Mouse (Mus musculus) lung, embryonic 14.5 days (tissue): ENCODE data around the gene Klrb1c. TPM values are rescaled to one million over a fixed set of nuclear protein-coding genes. Genes with fewer than 3 reads are reported as not detected.
A peak's percentile ranks its signal among the peaks of the same experiment; 100 is the strongest.

ENCODE experiments used
- ATAC-seq: fragments of 200-750 bp; cut with Nextera tagmentation; 2 replicates; pipeline ENCODE4 v1.8.0; 2017; ENCODE audit warnings: mild to moderate bottlenecking, moderate TSS enrichment, moderate library complexity; ENCODE audit not compliant: insufficient read depth
- DNase-seq: peaks from one replicate; pipeline ENCODE4 v3.0.0-alpha.2; 2015
- H3K27ac ChIP-seq: fragments of 300-500 bp; sonication (generic); 2 replicates; pipeline ENCODE4 v1.5.1; 2014; ENCODE audit warnings: low read depth, mild to moderate bottlenecking, moderate library complexity
- H3K27me3 ChIP-seq: fragments of 300-500 bp; sonication (generic); 2 replicates; pipeline ENCODE4 v1.6.1; 2014; ENCODE audit warnings: low read length, control low read depth; ENCODE audit not compliant: insufficient read depth
- H3K36me3 ChIP-seq: fragments of 300-500 bp; sonication (generic); 2 replicates; pipeline ENCODE4 v1.6.1; 2014; ENCODE audit warnings: control low read depth; ENCODE audit not compliant: insufficient read depth
- H3K4me1 ChIP-seq: fragments of 300-500 bp; sonication (generic); 2 replicates; pipeline ENCODE4 v1.6.1; 2014; ENCODE audit warnings: antibody characterized with exemption, control low read depth; ENCODE audit not compliant: insufficient read depth
- H3K4me2 ChIP-seq: fragments of 300-500 bp; sonication (generic); 2 replicates; pipeline ENCODE4 v1.6.1; 2014; ENCODE audit warnings: mild to moderate bottlenecking
- H3K4me3 ChIP-seq: fragments of 300-500 bp; sonication (generic); 2 replicates; pipeline ENCODE4 v1.5.1; 2014; ENCODE audit warnings: low read depth, low read length
- H3K9ac ChIP-seq: fragments of 300-500 bp; sonication (generic); 2 replicates; pipeline ENCODE4 v1.6.1; 2014
- H3K9me3 ChIP-seq: fragments of 300-500 bp; sonication (generic); 2 replicates; pipeline ENCODE4 v1.6.1; 2016; ENCODE audit warnings: low read depth, low read length, control low read depth
- CTCF ChIP-seq: IDR thresholded peaks from 2 replicates; pipeline ENCODE4 v1.5.1; 2016; ENCODE audit warnings: antibody characterized with exemption, low read depth
- WGBS: fragments of 180-500 bp; shearing (Covaris S2); extraction: QIAGEN DNeasy Blood & Tissue Kit; methylation state at CpG from one replicate; pipeline ENCODE4 v1.1.7; 2014; 5-methylcytosine and 5-hydroxymethylcytosine counted together
- polyA plus RNA-seq: library from polyadenylated mRNA; unstranded; fragments of >200 nt; fragmentation: Nextera tagmentation; extraction: Ambion mirVana; gene quantifications from 2 replicates; pipeline ENCODE4 v1.2.1, GENCODE M21; 2014

Gene Klrb1c
- 0.26 and 0.32 TPM in 2 replicates for polyA plus RNA-seq

DNA sequence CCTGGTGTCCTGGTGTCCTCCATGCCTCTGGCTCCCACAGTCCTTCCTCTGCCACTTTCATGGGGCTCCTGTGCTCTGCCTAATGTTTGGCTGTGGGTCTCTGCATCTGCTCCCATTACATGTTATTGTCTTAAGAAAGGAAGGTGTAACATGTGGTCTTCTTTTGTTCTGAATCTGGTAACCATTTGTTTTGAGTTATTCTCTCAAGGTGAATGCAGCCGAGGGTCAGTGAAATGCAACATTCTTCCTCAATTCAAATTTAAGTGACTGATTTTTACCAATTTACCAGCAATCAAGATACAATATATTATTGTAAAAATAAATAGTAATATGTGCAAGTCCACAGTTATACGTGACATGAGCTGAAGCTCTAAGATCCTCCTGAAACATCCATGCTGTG lies at the start of gene Klrb1c:
Gene Klrb1c (minus strand): TSS at position 101 of the 400 bp plus-strand sequence.
- Histone ChIP-seq H3K9me3 (no peaks in the 10 kb centered on the region), H3K36me3 (no peaks in the 10 kb centered on the region), H3K4me1 (no peaks in the 10 kb centered on the region), H3K27ac (no peak within 1 kb of the TSS), H3K4me3 (no peak within 1 kb of the TSS), H3K9ac (no peak within 1 kb of the TSS), H3K4me2 (no peak within 1 kb of the TSS), H3K27me3 (no peaks in the 10 kb centered on the region)
- no peak for DNase-seq
- ATAC-seq = no peak
- TF ChIP-seq CTCF = no peak
- WGBS = 90% methylated on average over 2 of the region's 2 CpGs

DNA sequence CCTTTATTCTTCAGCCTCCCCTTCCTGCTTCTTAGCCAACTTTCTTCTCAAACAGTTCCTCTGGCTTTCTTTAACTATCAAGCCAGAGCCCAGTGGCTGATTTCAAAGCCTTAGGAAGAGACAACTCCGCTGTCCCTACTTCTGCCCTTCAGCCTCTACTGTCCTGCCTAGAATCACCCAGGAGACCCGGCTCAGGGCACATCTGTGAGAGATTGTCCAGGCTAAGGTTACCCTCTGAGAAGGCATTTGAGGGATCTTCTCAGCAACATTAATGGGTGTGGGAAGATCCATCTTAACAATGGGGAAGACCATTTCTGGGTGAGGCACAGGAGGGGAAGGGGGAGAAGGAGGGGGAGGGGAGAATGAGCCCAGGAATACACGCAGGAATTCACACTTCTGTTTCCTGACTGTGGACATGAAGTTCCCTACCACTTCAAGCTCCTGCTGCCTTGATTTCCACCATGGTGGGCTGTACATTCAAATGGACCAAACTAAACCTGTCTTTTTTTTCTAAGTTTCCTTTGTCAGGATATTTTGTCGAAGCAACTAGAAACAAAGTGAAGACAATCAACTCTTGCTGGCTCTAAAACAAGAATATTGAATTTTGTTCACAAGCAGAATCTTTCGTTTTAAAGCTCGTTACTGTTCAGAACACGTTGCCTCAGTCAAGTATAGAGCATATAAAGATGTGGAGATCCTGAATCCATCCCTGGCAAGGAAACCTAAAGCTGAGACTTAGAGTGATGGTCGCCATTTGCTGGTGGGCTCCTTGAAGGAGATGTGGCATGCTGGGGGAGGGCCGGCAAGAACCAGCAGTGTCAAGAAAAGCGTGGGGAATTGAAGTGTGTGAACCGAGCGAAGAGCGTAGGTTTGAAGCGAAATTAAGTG lies 48.7 kb upstream of the Klrb1c start:
- H3K9me3 ChIP-seq = no peaks in the 10 kb centered on the region
- peak overlapping the region; percentile 68 for H3K4me3 ChIP-seq
- H3K36me3 ChIP-seq = no peaks in the 10 kb centered on the region
- H3K27ac ChIP-seq = peak overlapping the region; percentile 99
- H3K4me2 ChIP-seq = peak overlapping the region; percentile 74
- H3K4me1 ChIP-seq = no peaks in the 10 kb centered on the region
- peak overlapping the region; percentile 95 for H3K9ac ChIP-seq
- WGBS = 2% methylated on average over 14 of the region's 14 CpGs
- no peak for TF ChIP-seq CTCF
- peak; percentile 59 for DNase-seq
- ATAC-seq = peak; percentile 19; the same call in 1 of the 2 replicates
- H3K27me3 ChIP-seq = no peaks in the 10 kb centered on the region

DNA sequence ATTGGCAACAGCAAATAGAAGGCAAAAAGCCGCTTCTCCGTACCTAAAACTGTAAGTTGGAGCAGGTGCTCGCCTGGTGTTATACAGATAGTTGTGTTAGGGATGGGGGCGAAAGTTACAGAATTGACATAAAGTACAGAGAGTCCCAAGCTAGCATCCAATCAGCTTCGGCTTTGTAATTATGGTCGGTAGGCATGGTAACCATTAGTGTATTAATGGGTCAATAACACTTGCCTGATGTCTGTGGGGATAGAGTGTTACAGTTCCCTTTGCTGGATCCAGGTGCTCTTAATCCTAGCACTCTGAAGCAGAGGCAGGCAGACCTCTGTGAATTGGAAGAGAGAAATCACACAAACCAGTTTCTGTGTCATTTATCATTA lies 47.9 kb upstream of the Klrb1c start:
- H3K9ac ChIP-seq = peak overlapping the region; percentile 95; the same call in 1 of the 2 replicates
- peak overlapping the region; percentile 68; the same call in 1 of the 2 replicates for H3K4me3 ChIP-seq
- no peak for DNase-seq
- H3K9me3 ChIP-seq = no peaks in the 10 kb centered on the region
- ATAC-seq = no peak
- no peak for TF ChIP-seq CTCF
- no peaks in the 10 kb centered on the region for H3K36me3 ChIP-seq
- 82% methylated on average over 6 of the region's 6 CpGs for WGBS
- no peaks in the 10 kb centered on the region for H3K27me3 ChIP-seq
- H3K4me1 ChIP-seq = no peaks in the 10 kb centered on the region
- H3K27ac ChIP-seq = peak overlapping the region; percentile 99; the same call in 1 of the 2 replicates
- H3K4me2 ChIP-seq = peak overlapping the region; percentile 74

DNA sequence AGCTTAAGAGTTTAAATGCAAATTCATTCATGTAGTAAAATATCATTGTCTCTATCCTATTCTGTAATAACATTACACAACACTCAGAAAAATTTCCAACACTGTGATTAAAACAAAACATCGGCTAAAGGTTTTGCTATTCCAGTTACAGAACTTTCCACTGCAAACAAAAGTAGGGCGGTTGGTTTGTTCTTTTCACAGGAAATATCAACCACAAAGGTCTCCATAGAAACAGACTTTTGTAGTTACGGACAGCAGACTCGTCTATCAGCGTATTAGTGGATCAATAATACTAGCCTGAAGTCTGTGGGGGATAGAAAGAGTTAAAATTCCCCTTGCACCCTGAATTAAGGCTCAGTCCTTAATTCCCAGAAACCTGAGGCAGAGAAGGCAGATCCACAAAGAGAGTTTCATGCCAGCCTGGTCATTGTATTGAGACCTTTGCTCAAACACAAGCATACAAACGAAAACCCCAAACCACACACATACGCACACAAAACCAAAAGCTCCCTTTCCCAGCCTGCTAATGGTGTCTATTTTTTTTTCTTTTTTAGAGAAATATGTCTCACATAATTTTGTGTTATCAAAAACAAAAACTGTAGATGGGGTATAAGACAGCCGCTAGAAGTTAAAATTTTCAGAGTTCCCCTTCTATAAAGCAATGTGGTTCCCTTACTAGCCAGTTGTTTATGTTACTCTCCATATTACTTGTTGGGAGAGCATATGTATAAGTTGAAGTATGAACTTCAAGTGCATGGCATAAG lies 47.4 kb upstream of the Klrb1c start:
- H3K27ac ChIP-seq = no peak overlapping the region
- TF ChIP-seq CTCF = no peak
- H3K27me3 ChIP-seq = no peaks in the 10 kb centered on the region
- H3K36me3 ChIP-seq = no peaks in the 10 kb centered on the region
- ATAC-seq (no peak), DNase-seq (no peak)
- no peak overlapping the region for H3K4me3 ChIP-seq
- H3K9me3 ChIP-seq = no peaks in the 10 kb centered on the region
- WGBS = 77% methylated on average over 8 of the region's 8 CpGs
- no peaks in the 10 kb centered on the region for H3K4me1 ChIP-seq
- no peak overlapping the region; the same call in 1 of the 2 replicates for H3K4me2 ChIP-seq
- H3K9ac ChIP-seq = no peak overlapping the region

DNA sequence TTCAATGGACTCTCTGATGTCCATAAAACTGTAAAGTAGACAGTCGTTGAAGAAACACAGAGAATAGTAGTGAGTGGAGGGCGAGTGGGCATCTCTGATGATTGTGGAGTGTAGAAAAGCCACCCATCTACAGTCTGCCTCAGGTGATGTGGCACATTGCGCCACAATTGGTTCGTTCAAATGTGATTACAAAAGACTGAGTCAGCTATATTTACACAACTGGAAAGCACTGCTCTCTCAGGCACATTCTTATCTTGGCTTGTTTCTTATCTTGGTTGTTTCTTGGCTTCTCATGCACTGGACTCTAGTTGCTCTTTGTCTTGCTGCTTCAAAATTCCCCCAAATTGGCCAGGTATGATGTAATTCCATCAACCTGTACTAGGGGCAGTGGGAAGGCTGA lies 46.6 kb upstream of the Klrb1c start:
- H3K9ac ChIP-seq = no peak overlapping the region
- H3K36me3 ChIP-seq = no peaks in the 10 kb centered on the region
- DNase-seq = no peak
- H3K27me3 ChIP-seq = no peaks in the 10 kb centered on the region
- 65% methylated on average over 4 of the region's 4 CpGs for WGBS
- no peak for ATAC-seq
- H3K4me2 ChIP-seq = no peak overlapping the region
- no peaks in the 10 kb centered on the region for H3K4me1 ChIP-seq
- H3K9me3 ChIP-seq = no peaks in the 10 kb centered on the region
- no peak overlapping the region; the same call in 1 of the 2 replicates for H3K27ac ChIP-seq
- no peak overlapping the region for H3K4me3 ChIP-seq
- no peak for TF ChIP-seq CTCF

DNA sequence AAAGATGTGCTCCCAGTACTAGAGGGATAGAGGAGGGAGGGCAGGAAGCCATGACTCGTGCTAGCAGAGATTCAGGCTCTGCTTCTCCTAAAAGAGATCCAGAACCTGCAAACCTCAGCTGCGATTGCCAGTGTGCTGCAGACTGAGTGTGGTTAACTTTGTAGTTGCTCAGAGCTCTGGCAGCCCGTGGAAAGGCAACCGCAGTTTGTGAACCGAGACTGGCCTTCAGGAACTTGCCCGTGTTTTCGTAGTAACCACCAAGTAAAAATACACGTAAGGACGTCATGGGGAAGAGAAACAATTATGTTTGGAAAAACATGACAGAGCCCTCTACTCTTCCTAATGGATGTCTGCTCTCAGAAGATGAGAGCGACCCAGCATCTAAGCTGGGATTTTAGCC lies 44.0 kb upstream of the Klrb1c start:
- H3K9me3 ChIP-seq = no peaks in the 10 kb centered on the region
- H3K27me3 ChIP-seq = no peaks in the 10 kb centered on the region
- 76% methylated on average over 10 of the region's 10 CpGs for WGBS
- no peak overlapping the region for H3K9ac ChIP-seq
- no peak for TF ChIP-seq CTCF
- no peak overlapping the region for H3K27ac ChIP-seq
- DNase-seq (no peak), ATAC-seq (no peak)
- no peak overlapping the region for H3K4me3 ChIP-seq
- no peaks in the 10 kb centered on the region for H3K36me3 ChIP-seq
- H3K4me1 ChIP-seq = no peaks in the 10 kb centered on the region
- no peak overlapping the region for H3K4me2 ChIP-seq

DNA sequence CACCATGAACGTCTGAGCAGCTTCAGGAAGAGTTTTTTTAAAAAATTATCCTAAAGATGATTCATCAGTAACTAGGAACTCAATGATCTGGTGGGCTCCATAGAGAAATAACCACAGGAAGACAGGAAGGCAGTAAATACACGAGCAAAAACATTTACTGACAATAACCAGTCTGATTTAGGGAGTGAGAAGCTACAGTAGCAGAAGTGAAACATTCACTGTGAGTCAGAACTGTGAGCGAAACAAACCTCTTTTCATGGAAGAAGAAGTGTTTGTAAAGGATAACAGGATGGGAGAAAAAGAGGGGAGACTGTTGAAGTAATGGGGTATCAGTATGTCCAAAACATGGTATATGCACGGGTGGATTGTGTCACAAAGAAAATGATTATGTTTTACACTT lies 40.8 kb upstream of the Klrb1c start:
- no peak for ATAC-seq

More for the DNA sequence above, 40.8 kb upstream of the Klrb1c start:
- WGBS = 44% methylated on average over 4 of the region's 4 CpGs
- Histone ChIP-seq H3K9me3 (no peaks in the 10 kb centered on the region), H3K27me3 (no peaks in the 10 kb centered on the region), H3K9ac (no peak overlapping the region), H3K4me1 (no peaks in the 10 kb centered on the region), H3K4me2 (no peak overlapping the region), H3K4me3 (no peak overlapping the region), H3K27ac (no peak overlapping the region), H3K36me3 (no peaks in the 10 kb centered on the region)
- no peak for TF ChIP-seq CTCF
- no peak for DNase-seq
